Mouse (Mus musculus) cerebellum, adult 9-10 months (tissue): Measurements from ENCODE around the gene Zfp513.
A peak's percentile ranks its signal among the peaks of the same experiment; 100 is the strongest.

Source experiments
- DNase-seq: peaks from one replicate; pipeline ENCODE4 v3.0.0; 2022

Zfp513 gene

GRCm38 (mm10) chr5:31162462-31162861, 39.6 kb downstream of the Zfp513 start:
- DNase-seq, result no peak

- peak; percentile 88 for DNase-seq
Observed at GRCm38 (mm10) chr5:31154152-31154553, 48.0 kb downstream of the Zfp513 start, which contains the start of gene Mpv17. Gene Mpv17, minus strand, starts transcription at chr5:31154251.

GRCm38 (mm10) chr5:31153516-31154151, 48.5 kb downstream of the Zfp513 start:
- DNase-seq, result no peak

GRCm38 (mm10) chr5:31151746-31152145, 50.4 kb downstream of the Zfp513 start:
- DNase-seq, result peak; percentile 68

- no peak for DNase-seq
Observed at GRCm38 (mm10) chr5:31149781-31150180, 52.3 kb downstream of the Zfp513 start.
